Mouse (Mus musculus) liver, embryonic 15.5 days (tissue): Measurements from ENCODE around the gene Olfr1411. TPM values are rescaled to one million over a fixed set of nuclear protein-coding genes. Genes with fewer than 3 reads are reported as not detected.

Experiments
- ATAC-seq: fragments of 200-750 bp; cut with Nextera tagmentation; 2 replicates; pipeline ENCODE4 v1.8.0; 2017; ENCODE audit warnings: moderate number of reproducible peaks, mild to moderate bottlenecking, moderate library complexity; ENCODE audit not compliant: insufficient read depth
- H3K27ac ChIP-seq: fragments of 300-500 bp; sonication (generic); replicated peaks from 2 replicates; pipeline ENCODE4 v1.5.1; 2015; ENCODE audit warnings: mild to moderate bottlenecking, inconsistent platforms
- H3K27me3 ChIP-seq: fragments of 300-500 bp; sonication (generic); 2 replicates; pipeline ENCODE4 v1.6.1; 2015; ENCODE audit warnings: mild to moderate bottlenecking, inconsistent platforms
- H3K36me3 ChIP-seq: fragments of 300-500 bp; sonication (generic); replicated peaks from 2 replicates; pipeline ENCODE4 v1.6.1; 2015; ENCODE audit warnings: moderate library complexity, mild to moderate bottlenecking, inconsistent platforms
- H3K4me1 ChIP-seq: fragments of 300-500 bp; sonication (generic); replicated peaks from 2 replicates; pipeline ENCODE4 v1.6.1; 2015; ENCODE audit warnings: inconsistent platforms
- H3K4me2 ChIP-seq: fragments of 300-500 bp; sonication (generic); 2 replicates; pipeline ENCODE4 v1.6.1; 2015; ENCODE audit warnings: moderate library complexity, mild to moderate bottlenecking, inconsistent platforms
- H3K4me3 ChIP-seq: fragments of 300-500 bp; sonication (generic); replicated peaks from 2 replicates; pipeline ENCODE4 v1.5.1; 2015; ENCODE audit warnings: mild to moderate bottlenecking, inconsistent platforms
- H3K9ac ChIP-seq: fragments of 300-500 bp; sonication (generic); 2 replicates; pipeline ENCODE4 v1.6.1; 2015; ENCODE audit warnings: moderate library complexity, mild to moderate bottlenecking, inconsistent platforms
- H3K9me3 ChIP-seq: fragments of 300-500 bp; sonication (generic); replicated peaks from 2 replicates; pipeline ENCODE4 v1.6.1; 2016; ENCODE audit warnings: inconsistent platforms
- WGBS: fragments of 180-500 bp; shearing (Covaris S2); methylation state at CpG from one replicate; pipeline ENCODE4 v1.1.7; 2015; ENCODE audit warnings: mixed read lengths; ENCODE audit not compliant: insufficient replicate concordance; 5-methylcytosine and 5-hydroxymethylcytosine counted together
- polyA plus RNA-seq: library from polyadenylated mRNA; unstranded; fragments of >200 nt; fragmentation: Nextera tagmentation; extraction: Ambion mirVana; gene quantifications from 2 replicates; pipeline ENCODE4 v1.2.1, GENCODE M21; 2015

Olfr1411 gene
- polyA plus RNA-seq, result not detected in 2 replicates

- Histone ChIP-seq H3K9me3 (no peaks in the 10 kb centered on the region), H3K27ac (no peak within 1 kb of the TSS), H3K36me3 (no peaks in the 10 kb centered on the region), H3K9ac (no peak within 1 kb of the TSS), H3K4me3 (no peak within 1 kb of the TSS), H3K4me1 (no peaks in the 10 kb centered on the region), H3K27me3 (no peaks in the 10 kb centered on the region), H3K4me2 (no peak within 1 kb of the TSS)
- no peak for ATAC-seq
These were observed at the start of gene Olfr1411 for GRCm38 (mm10) chr1:92594111-92594510. TSS of gene Olfr1411 (plus strand) at chr1:92594411.

GRCm38 (mm10) chr1:92545929-92546328 lies 48.3 kb upstream of the Olfr1411 start:
- no peaks in the 10 kb centered on the region for H3K36me3 ChIP-seq
- H3K27me3 ChIP-seq, result no peaks in the 10 kb centered on the region
- H3K4me1 ChIP-seq, result no peaks in the 10 kb centered on the region
- no peak overlapping the region for H3K4me2 ChIP-seq
- no peak overlapping the region for H3K9ac ChIP-seq
- no peak for ATAC-seq
- WGBS, result 54% methylated on average over 2 of the region's 2 CpGs
- H3K4me3 ChIP-seq, result no peak overlapping the region
- H3K27ac ChIP-seq, result no peak overlapping the region
- no peaks in the 10 kb centered on the region for H3K9me3 ChIP-seq

GRCm38 (mm10) chr1:92571022-92571421 lies 23.2 kb upstream of the Olfr1411 start, which contains the start of gene Olfr1413:
TSS of gene Olfr1413 (plus strand) at chr1:92571322.
- 52% methylated on average over 3 of the region's 3 CpGs for WGBS
- Histone ChIP-seq H3K27ac (no peak within 1 kb of the TSS), H3K4me2 (no peak within 1 kb of the TSS), H3K4me3 (no peak within 1 kb of the TSS), H3K36me3 (no peaks in the 10 kb centered on the region), H3K9me3 (no peaks in the 10 kb centered on the region), H3K9ac (no peak within 1 kb of the TSS), H3K4me1 (no peaks in the 10 kb centered on the region), H3K27me3 (no peaks in the 10 kb centered on the region)
- ATAC-seq, result no peak

GRCm38 (mm10) chr1:92585479-92585878 lies 8.7 kb upstream of the Olfr1411 start, which contains the start of gene Olfr1412:
TSS of gene Olfr1412 (plus strand) at chr1:92585779.
- H3K4me3 ChIP-seq, result no peak within 1 kb of the TSS
- no peaks in the 10 kb centered on the region for H3K9me3 ChIP-seq
- ATAC-seq, result no peak
- WGBS, result 62% methylated on average over 2 of the region's 2 CpGs
- H3K36me3 ChIP-seq, result no peaks in the 10 kb centered on the region
- H3K27ac ChIP-seq, result no peak within 1 kb of the TSS
- no peak within 1 kb of the TSS for H3K9ac ChIP-seq
- H3K4me1 ChIP-seq, result no peaks in the 10 kb centered on the region
- no peaks in the 10 kb centered on the region for H3K27me3 ChIP-seq
- no peak within 1 kb of the TSS for H3K4me2 ChIP-seq

GRCm38 (mm10) chr1:92596019-92596418 lies 1.8 kb downstream of the Olfr1411 start:
- Histone ChIP-seq H3K27me3 (no peaks in the 10 kb centered on the region), H3K9me3 (no peaks in the 10 kb centered on the region), H3K36me3 (no peaks in the 10 kb centered on the region), H3K4me1 (no peaks in the 10 kb centered on the region), H3K4me3 (no peak overlapping the region), H3K4me2 (no peak overlapping the region), H3K27ac (no peak overlapping the region), H3K9ac (no peak overlapping the region)
- 64% methylated on average over 3 of the region's 3 CpGs for WGBS
- ATAC-seq, result no peak

GRCm38 (mm10) chr1:92605482-92605881 lies 11.3 kb downstream of the Olfr1411 start, which contains the start of gene Olfr1410:
TSS of gene Olfr1410 (plus strand) at chr1:92605782.
- H3K9me3 ChIP-seq, result no peaks in the 10 kb centered on the region
- H3K9ac ChIP-seq, result no peak within 1 kb of the TSS
- 56% methylated on average over 1 of the region's 1 CpGs for WGBS
- H3K36me3 ChIP-seq, result no peaks in the 10 kb centered on the region
- H3K27me3 ChIP-seq, result no peaks in the 10 kb centered on the region
- H3K27ac ChIP-seq, result no peak within 1 kb of the TSS
- ATAC-seq, result no peak
- H3K4me2 ChIP-seq, result no peak within 1 kb of the TSS
- no peaks in the 10 kb centered on the region for H3K4me1 ChIP-seq
- no peak within 1 kb of the TSS for H3K4me3 ChIP-seq

- no peak for ATAC-seq
- no peaks in the 10 kb centered on the region for H3K4me1 ChIP-seq
- H3K27me3 ChIP-seq, result no peaks in the 10 kb centered on the region; the same call in 1 of the 2 replicates
- no peak overlapping the region for H3K4me3 ChIP-seq
- no peaks in the 10 kb centered on the region for H3K36me3 ChIP-seq
- no peaks in the 10 kb centered on the region for H3K9me3 ChIP-seq
- WGBS, result 56% methylated on average over 4 of the region's 4 CpGs
- H3K4me2 ChIP-seq, result no peak overlapping the region
- no peak overlapping the region for H3K9ac ChIP-seq
- H3K27ac ChIP-seq, result no peak overlapping the region
These were observed 13.5 kb downstream of the Olfr1411 start for GRCm38 (mm10) chr1:92607711-92608110.

- no peaks in the 10 kb centered on the region for H3K36me3 ChIP-seq
These were observed 16.8 kb downstream of the Olfr1411 start for GRCm38 (mm10) chr1:92611008-92611407.

GRCm38 (mm10) chr1:92613175-92613574 lies 19.0 kb downstream of the Olfr1411 start:
- no peaks in the 10 kb centered on the region for H3K4me1 ChIP-seq
- H3K4me3 ChIP-seq, result no peak overlapping the region

More at GRCm38 (mm10) chr1:92611008-92611407, 16.8 kb downstream of the Olfr1411 start:
- no peaks in the 10 kb centered on the region; the same call in 1 of the 2 replicates for H3K27me3 ChIP-seq
- no peak overlapping the region for H3K9ac ChIP-seq
- H3K9me3 ChIP-seq, result no peaks in the 10 kb centered on the region
- no peak for ATAC-seq
- no peak overlapping the region for H3K4me2 ChIP-seq
- 6% methylated on average over 5 of the region's 5 CpGs for WGBS
- H3K27ac ChIP-seq, result no peak overlapping the region
- no peak overlapping the region for H3K4me3 ChIP-seq
- no peaks in the 10 kb centered on the region for H3K4me1 ChIP-seq

GRCm38 (mm10) chr1:92614516-92614915 lies 20.3 kb downstream of the Olfr1411 start:
- no peak overlapping the region for H3K9ac ChIP-seq
- 10% methylated on average over 1 of the region's 1 CpGs for WGBS
- H3K9me3 ChIP-seq, result no peaks in the 10 kb centered on the region
- H3K4me1 ChIP-seq, result no peaks in the 10 kb centered on the region
- H3K36me3 ChIP-seq, result no peaks in the 10 kb centered on the region
- no peak overlapping the region for H3K27ac ChIP-seq
- H3K4me2 ChIP-seq, result no peak overlapping the region
- ATAC-seq, result no peak
- no peaks in the 10 kb centered on the region; the same call in 1 of the 2 replicates for H3K27me3 ChIP-seq
- H3K4me3 ChIP-seq, result no peak overlapping the region

More at GRCm38 (mm10) chr1:92613175-92613574, 19.0 kb downstream of the Olfr1411 start:
- H3K27me3 ChIP-seq, result no peaks in the 10 kb centered on the region; the same call in 1 of the 2 replicates
- H3K9ac ChIP-seq, result no peak overlapping the region
- no peak overlapping the region for H3K4me2 ChIP-seq
- ATAC-seq, result no peak
- no peaks in the 10 kb centered on the region for H3K9me3 ChIP-seq
- 31% methylated on average over 4 of the region's 4 CpGs for WGBS
- no peaks in the 10 kb centered on the region for H3K36me3 ChIP-seq
- H3K27ac ChIP-seq, result no peak overlapping the region

GRCm38 (mm10) chr1:92616046-92616445 lies 21.8 kb downstream of the Olfr1411 start:
- Histone ChIP-seq H3K4me1 (no peaks in the 10 kb centered on the region), H3K4me3 (no peak overlapping the region), H3K36me3 (no peaks in the 10 kb centered on the region), H3K9ac (no peak overlapping the region), H3K4me2 (no peak overlapping the region), H3K27me3 (no peaks in the 10 kb centered on the region; the same call in 1 of the 2 replicates), H3K9me3 (no peaks in the 10 kb centered on the region), H3K27ac (no peak overlapping the region)
- WGBS, result 45% methylated on average over 1 of the region's 1 CpGs
- no peak for ATAC-seq

- WGBS, result 37% methylated on average over 2 of the region's 2 CpGs
- no peaks in the 10 kb centered on the region for H3K9me3 ChIP-seq
- no peak within 1 kb of the TSS for H3K4me3 ChIP-seq
- no peak within 1 kb of the TSS for H3K9ac ChIP-seq
- H3K27me3 ChIP-seq, result no peaks in the 10 kb centered on the region
- no peak within 1 kb of the TSS for H3K27ac ChIP-seq
- H3K36me3 ChIP-seq, result no peaks in the 10 kb centered on the region
- ATAC-seq, result no peak
- H3K4me2 ChIP-seq, result no peak within 1 kb of the TSS
- H3K4me1 ChIP-seq, result no peaks in the 10 kb centered on the region
These were observed 23.3 kb downstream of the Olfr1411 start, which contains the start of gene Olfr12 for GRCm38 (mm10) chr1:92617488-92617887. TSS of gene Olfr12 (plus strand) at chr1:92617788.
